Mouse (Mus musculus): ENCODE results near the gene Cdcp2. TPM values are rescaled to one million over a fixed set of nuclear protein-coding genes. Genes with fewer than 3 reads are reported as not detected.
A peak's percentile ranks its signal among the peaks of the same experiment; 100 is the strongest.

Cdcp2 gene
- total RNA-seq (2022) = not detected

DNA sequence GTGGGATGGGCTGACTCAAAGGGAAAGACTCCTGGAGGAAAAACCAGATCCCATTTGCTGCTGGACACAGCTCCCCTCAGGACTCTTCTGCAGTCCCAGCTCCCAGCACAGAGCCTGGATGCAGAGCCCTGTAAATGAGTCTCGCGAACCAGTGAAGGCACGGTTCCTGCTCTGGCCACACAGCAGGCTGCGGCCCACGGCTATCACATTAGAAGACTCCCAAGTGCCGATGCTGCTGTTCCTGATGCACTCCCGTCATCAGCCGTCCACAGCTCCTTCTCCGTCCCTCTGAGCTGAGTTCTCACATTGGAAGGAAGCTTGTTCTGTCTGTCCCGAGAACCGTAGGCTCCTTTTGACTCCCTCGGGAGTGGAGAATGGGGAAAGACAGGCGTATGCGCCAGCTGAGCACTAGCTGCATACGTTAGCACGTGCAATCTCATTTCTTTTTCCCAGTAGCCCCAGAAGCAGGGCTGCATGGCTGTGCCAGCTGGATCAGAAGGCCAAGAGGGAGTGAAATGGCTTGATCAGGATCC, at the start of gene Cdcp2:
Cdcp2 (plus strand) TSS at position 51 of the 533 bp plus-strand sequence.
- no peak for DNase-seq (ENCODE audit: low spot score in 2 of 2)

- DNase-seq (ENCODE audit: low spot score in 2 of 2) = no peak
Observed at GRCm38 (mm10) chr4:107047806-107048205, 48.9 kb upstream of the Cdcp2 start.

DNA sequence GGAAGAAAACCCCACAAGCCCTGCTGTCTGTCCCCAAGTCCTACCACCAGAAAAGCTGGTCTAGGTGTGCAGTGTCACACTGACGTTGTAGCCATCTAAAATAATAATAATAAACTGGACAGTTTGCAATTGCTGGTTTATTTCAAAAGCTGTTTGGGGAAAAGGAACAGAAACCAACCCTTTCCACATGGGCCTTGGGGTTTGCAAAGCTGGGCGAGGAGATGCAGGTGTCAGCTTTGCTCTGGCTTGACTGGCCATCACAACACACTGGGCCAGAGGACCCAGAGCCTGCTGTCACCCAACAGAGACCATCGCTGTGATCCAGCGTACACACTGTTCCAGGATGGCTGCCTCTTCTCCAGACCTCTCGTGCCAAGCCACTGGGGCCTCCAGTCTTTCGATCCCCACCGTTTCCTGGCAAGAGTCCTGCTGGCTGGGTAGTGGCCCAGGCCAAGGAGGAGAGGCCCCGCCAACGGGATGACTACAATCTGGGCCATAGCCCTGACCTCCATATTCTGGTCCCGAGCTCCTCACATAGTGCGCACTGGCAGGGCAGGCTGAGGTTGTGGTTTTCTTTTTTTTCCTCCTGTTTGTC, 48.0 kb upstream of the Cdcp2 start:
- DNase-seq (ENCODE audit: low spot score in 2 of 2) = no peak

GRCm38 (mm10) chr4:107051889-107052288, 44.8 kb upstream of the Cdcp2 start:
- DNase-seq (ENCODE audit: low spot score in 2 of 2) = no peak

DNA sequence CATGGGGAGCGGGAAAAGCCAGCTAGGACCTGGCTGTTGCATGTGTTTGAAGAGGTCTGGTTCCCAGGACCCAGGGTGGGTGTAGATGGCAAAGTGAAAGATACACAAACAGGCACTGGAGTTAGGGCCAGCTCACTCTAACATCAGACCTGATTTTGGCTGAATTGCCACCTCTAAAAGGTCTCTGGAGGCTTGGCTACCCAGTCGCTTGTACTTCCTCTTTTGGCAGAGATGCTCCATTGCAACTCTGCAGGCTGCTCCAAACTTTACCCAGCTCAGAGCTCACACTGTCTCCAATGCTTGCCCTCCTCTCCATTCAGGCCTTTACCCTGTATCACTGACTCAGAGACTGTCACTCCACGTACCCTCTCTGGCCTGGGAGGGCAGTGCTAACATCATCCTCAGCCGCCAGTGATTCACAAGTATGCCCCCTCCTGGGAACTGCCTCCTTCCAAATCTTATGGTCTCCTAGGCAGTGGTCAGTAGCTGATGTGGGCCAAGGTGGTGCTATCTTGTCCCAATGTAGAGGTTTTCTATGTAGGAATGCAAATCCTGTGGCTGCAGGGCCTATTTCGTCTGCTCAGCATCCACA, 43.6 kb upstream of the Cdcp2 start:
- DNase-seq (ENCODE audit: low spot score in 2 of 2) = no peak

DNA sequence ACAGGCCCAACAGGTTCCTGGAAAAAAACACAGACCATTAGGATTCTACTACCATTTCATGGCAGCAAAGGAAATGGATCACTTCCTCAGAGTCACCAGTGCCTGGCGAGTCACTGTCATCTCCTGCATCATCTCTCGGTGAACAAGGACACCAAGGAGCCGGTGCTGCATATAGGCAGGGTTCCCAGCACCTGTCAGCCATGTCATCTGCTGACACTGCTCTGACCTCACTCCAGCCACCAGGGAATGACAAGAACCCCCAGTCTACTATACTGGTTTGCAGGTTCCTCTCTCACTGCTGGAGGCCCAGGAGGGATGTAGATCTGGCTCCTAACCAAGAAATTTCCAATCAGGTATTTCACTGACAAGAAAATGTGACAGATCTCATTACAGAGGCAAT, 40.6 kb upstream of the Cdcp2 start:
- DNase-seq (ENCODE audit: low spot score in 2 of 2) = no peak

DNA sequence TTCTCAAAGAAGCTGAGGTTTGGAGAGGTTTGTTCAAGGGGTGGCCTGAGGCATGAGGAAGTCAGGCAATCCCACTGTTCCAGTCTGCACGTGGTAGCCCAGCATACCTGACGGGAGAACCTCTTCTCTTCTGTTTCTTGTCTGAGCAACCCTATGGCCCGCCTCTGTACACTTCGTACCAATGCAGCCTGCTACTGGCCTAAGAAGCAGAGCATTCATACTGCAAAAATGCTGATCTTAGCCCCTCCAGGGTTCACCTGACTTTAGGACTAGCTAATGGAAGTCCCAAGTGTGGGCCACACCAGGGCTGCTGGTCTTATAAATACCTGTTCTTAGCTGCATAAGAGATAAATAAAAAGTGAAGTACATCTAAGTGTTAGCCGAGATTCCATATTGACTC, 38.3 kb upstream of the Cdcp2 start:
- no peak for DNase-seq (ENCODE audit: low spot score in 2 of 2)

GRCm38 (mm10) chr4:107058781-107059180, 37.9 kb upstream of the Cdcp2 start:
- no peak for DNase-seq (ENCODE audit: low spot score in 2 of 2)

DNA sequence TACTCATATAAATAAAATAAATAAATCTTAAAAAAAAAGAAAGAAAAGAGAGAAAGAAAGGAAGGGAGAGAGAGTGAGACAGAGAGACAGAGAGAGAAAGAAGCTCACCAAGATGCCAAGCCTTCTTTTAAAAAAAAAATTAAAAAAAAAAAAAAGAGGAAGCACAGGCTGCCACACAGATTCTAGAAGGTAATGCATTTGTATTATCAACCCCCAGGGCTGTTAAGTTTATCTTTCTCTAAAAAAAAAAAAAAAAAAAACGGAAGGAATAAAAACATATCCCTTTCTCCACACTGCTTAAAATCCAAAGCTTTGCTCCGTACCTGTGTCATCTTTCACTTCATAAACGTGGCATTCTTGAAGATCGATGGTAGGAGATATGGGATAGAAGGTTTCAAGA, 35.1 kb upstream of the Cdcp2 start:
- no peak for DNase-seq (ENCODE audit: low spot score in 2 of 2)

- DNase-seq (ENCODE audit: low spot score in 2 of 2) = no peak
Observed at GRCm38 (mm10) chr4:107063214-107063613, 33.5 kb upstream of the Cdcp2 start.

GRCm38 (mm10) chr4:107064394-107065098, 32.1 kb upstream of the Cdcp2 start:
- DNase-seq (ENCODE audit: low spot score in 2 of 2) = no peak

DNA sequence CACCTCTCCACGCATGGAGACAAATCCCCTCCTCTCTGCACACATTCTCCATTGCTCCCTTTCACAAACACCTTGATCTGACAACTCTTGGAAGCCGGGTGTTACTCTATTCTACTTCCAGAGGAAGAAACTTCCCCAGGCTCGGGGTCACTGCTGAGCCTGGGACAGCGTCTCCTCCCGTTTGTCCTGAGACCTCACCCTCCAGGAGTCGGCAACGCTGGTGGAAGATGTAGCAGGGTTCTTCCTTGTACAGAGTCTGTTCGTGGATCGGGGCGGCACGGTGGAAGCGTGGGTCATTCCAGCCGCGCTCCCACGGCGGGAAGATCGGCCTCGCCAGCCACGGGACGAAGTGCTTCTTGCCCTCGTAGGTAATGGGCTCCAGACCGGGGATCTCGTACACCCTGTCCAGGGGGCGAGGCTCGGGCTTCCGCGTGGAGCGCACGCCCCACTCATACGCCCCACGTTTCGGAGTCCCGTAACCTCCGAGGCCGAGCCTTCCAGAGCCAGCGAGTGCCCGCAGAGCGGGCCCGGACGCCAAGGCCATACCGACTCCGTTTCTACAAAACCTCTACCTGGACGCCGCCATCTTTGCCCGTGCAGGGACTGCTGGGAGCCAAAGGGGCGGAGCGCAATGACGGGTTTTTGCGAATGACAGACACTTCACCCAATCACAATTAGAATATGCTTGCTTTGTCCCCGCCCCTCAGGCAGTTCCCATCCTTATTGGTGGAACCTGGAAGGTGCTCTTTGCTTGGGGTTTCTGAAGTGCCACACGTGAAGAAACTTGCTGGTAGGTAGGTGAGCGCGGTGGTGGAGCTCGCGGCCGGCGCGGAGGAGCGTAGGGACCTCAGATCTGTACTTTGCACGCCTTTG, 30.2 kb upstream of the Cdcp2 start, which contains the start of the genes Mrpl37 and Cyb5rl:
Mrpl37 (minus strand) TSS at position 617 of the 873 bp plus-strand sequence.
Cyb5rl (plus strand) TSS at position 737 of the 873 bp plus-strand sequence.
- peak; percentile 93 to 94 for DNase-seq (ENCODE audit: low spot score in 2 of 2)

DNA sequence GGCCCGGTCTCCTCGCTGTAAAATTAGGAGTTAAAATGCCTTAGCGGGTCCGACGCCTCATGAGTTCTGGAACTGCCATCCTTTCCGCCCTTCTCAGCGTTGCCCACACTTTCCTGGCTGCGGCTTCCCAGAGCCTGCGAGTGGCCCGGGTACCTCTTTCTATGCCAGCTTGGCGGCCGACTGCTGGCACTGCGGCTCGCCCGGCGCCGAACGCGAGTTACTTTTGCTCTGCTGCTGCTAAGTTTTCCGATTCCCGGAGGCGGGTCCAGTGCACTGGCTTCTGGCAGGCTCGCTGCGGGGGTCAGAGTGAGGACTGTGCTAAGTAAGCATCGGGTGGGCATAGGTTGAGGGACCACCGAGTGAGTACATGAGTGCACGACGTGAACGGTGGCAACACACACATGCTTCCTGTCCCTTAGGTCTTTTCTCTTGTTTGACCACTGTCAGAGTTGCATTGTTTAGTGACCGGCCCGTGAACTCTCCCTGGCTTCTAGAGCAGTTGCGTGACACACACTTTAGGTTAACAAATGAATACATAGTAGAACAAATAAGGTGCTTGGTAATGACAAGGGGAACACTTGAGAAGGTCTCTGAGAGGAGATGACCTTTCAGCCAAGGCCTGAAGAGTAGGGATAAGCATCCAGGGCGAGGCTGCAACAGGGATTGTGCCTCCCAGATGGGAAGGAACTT, 29.4 kb upstream of the Cdcp2 start:
- DNase-seq (ENCODE audit: low spot score in 2 of 2) = peak in 1 of 2 experiments; percentile 30

DNA sequence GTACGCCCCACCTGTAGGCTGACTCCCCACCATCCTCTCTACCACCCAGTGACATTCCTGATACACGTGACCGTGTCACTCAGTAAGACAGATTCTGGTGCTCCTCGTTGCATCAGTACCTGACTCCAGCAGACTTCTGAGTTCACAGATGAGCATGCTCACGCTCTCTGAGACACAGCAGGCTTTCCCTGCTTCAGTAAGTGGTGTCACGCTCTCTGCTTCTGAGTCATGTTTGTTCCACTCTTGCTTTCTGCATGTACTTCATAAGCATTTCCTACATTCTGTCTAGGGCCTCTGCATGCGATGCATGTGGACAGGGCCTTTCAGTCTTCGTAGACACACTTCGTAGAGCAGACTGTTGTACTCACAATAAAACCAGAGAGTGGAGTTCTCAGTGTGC, 24.3 kb upstream of the Cdcp2 start:
- DNase-seq (ENCODE audit: low spot score in 2 of 2) = no peak

GRCm38 (mm10) chr4:107075456-107075855, 21.2 kb upstream of the Cdcp2 start:
- no peak for DNase-seq (ENCODE audit: low spot score in 2 of 2)

DNA sequence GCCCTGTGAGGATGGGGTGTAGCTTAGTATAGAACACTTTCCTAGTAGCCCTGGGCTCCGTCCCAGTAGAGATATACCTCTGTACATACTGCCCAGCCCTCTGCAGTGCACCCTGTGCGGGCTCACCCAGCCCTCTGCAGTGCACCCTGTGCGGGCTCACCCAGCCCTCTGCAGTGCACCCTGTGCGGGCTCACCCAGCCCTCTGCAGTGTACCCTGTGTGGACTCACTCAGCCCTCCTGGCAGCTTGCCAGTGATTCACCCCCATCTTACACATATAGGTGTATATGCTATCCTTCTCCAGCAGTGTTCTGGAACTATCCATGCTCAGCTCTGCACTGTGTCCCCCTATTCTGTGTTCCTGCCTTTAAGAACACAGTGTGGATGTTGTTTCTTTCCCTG, 17.8 kb upstream of the Cdcp2 start:
- no peak for DNase-seq (ENCODE audit: low spot score in 2 of 2)

GRCm38 (mm10) chr4:107079716-107080115, 17.0 kb upstream of the Cdcp2 start:
- no peak for DNase-seq (ENCODE audit: low spot score in 2 of 2)

DNA sequence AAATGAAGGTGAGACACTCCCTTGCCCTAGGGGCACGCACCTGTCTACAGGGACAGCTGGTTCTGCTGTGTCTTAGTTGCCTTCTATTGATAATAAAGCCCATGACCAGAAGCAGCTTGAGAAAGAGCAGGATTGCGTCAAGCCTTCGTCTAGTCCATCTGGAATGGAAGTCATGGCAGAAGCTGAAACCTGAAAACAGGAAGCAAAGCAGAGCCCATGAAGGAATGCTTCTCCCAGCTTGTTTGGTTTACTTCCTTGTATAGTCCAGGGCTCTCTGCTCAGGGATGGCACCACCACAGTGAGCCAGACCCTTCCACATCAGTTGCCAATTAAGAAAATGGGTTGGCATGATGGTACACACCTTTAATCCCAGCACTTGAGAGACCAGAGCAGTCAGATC, 14.5 kb upstream of the Cdcp2 start:
- no peak for DNase-seq (ENCODE audit: low spot score in 2 of 2)

GRCm38 (mm10) chr4:107083126-107083525, 13.6 kb upstream of the Cdcp2 start:
- no peak for DNase-seq (ENCODE audit: low spot score in 2 of 2)

GRCm38 (mm10) chr4:107084343-107084742, 12.3 kb upstream of the Cdcp2 start:
- peak in 1 of 2 experiments; percentile 23 for DNase-seq (ENCODE audit: low spot score in 2 of 2)

DNA sequence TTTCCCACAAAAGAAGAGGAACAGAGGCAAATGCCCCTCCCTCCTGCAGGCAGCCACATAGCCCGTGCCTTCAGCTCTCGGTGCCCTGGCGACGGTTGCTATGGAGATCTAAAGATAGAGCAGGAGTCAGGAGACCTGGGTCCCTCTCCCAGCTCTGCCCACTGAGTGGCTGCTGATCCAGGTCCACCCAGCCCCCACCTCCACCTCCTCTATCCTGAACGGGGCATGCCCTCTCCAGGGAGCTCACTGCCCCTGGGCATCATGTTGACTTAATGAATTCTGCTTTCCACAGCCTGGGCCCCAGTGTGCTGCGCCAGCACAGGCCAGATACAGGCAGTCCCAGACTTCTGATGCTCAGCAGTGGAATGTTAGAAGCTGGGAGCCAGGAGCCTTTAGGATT, 11.8 kb upstream of the Cdcp2 start:
- peak; percentile 43 to 88 for DNase-seq (ENCODE audit: low spot score in 2 of 2)
